Mouse (Mus musculus) layer of hippocampus, adult 2 months (tissue): Measurements from ENCODE around the gene Dok7. TPM values are rescaled to one million over a fixed set of nuclear protein-coding genes. Genes with fewer than 3 reads are reported as not detected.

Source experiments
- DNase-seq, 2 experiments: peaks; one replicate each; pipeline ENCODE4 v3.0.0; 2022; ENCODE audit warnings: low spot score in 2 of 2
- H3K27ac ChIP-seq: fragments of 200-600 bp; 2 replicates; pipeline ENCODE4 v1.8.1; 2022
- H3K4me3 ChIP-seq: fragments of 200-600 bp; 2 replicates; pipeline ENCODE4 v1.8.1; 2022; ENCODE audit warnings: mild to moderate bottlenecking
- CTCF ChIP-seq: fragments of 200-600 bp; conservative IDR thresholded peaks from 2 replicates; pipeline ENCODE4 v1.8.1; 2022; ENCODE audit warnings: antibody characterized with exemption, mild to moderate bottlenecking, moderate library complexity
- total RNA-seq, 2 experiments: library from RNA; stranded (reverse); gene quantifications; 2 replicates each; pipeline ENCODE4 v1.2.3; 2021

The Dok7 gene
- total RNA-seq, 2 experiments from 2014 or later, result 19.5 to 20.0 TPM

GRCm38 (mm10) chr5:35070953-35071352 lies 14.4 kb downstream of the Dok7 start:
- Histone ChIP-seq H3K27ac (peak overlapping the region; percentile 33; the same call in 1 of the 2 replicates), H3K4me3 (no peak overlapping the region)
- no peak for TF ChIP-seq CTCF
- peak in 1 of 2 experiments; percentile 28 for DNase-seq

DNA sequence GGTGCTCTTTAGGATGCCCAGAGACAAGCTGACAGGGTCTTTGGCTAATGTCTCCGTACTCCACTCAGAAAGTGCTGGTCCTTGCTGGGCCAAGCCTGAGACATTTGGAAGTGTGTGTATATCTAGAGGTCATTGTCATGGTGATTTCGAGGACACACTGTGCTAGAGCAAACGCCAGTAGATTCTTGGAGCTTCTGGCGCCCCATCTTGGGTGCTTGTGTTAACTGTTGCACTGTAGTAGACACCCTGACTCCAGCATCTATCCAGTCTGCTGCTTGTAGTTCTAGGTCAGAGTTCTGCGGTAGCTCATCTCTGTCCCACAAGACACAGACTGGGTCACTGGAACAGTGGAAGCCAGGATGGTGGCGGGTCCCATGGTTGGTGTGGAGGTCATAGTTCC lies 15.3 kb downstream of the Dok7 start:
- no peak overlapping the region for H3K4me3 ChIP-seq
- no peak for TF ChIP-seq CTCF
- no peak overlapping the region for H3K27ac ChIP-seq
- no peak for DNase-seq

GRCm38 (mm10) chr5:35073235-35073634 lies 16.7 kb downstream of the Dok7 start:
- Histone ChIP-seq H3K27ac (no peak overlapping the region), H3K4me3 (no peak overlapping the region)
- TF ChIP-seq CTCF, result no peak
- DNase-seq, result no peak

GRCm38 (mm10) chr5:35073992-35074391 lies 17.4 kb downstream of the Dok7 start:
- H3K27ac ChIP-seq, result no peak overlapping the region
- TF ChIP-seq CTCF, result no peak
- no peak for DNase-seq
- H3K4me3 ChIP-seq, result no peak overlapping the region

GRCm38 (mm10) chr5:35076369-35076768 lies 19.8 kb downstream of the Dok7 start:
- TF ChIP-seq CTCF, result no peak
- no peak overlapping the region for H3K4me3 ChIP-seq
- no peak for DNase-seq
- no peak overlapping the region for H3K27ac ChIP-seq

- Histone ChIP-seq H3K27ac (no peak overlapping the region), H3K4me3 (no peak overlapping the region)
- no peak for DNase-seq
- no peak for TF ChIP-seq CTCF
Observed at GRCm38 (mm10) chr5:35079101-35079500, 22.5 kb downstream of the Dok7 start.

- Histone ChIP-seq H3K4me3 (no peak overlapping the region), H3K27ac (peak overlapping the region; percentile 62; the same call in 1 of the 2 replicates)
- no peak for DNase-seq
- no peak for TF ChIP-seq CTCF
Observed at GRCm38 (mm10) chr5:35084913-35085312, 28.3 kb downstream of the Dok7 start.

DNA sequence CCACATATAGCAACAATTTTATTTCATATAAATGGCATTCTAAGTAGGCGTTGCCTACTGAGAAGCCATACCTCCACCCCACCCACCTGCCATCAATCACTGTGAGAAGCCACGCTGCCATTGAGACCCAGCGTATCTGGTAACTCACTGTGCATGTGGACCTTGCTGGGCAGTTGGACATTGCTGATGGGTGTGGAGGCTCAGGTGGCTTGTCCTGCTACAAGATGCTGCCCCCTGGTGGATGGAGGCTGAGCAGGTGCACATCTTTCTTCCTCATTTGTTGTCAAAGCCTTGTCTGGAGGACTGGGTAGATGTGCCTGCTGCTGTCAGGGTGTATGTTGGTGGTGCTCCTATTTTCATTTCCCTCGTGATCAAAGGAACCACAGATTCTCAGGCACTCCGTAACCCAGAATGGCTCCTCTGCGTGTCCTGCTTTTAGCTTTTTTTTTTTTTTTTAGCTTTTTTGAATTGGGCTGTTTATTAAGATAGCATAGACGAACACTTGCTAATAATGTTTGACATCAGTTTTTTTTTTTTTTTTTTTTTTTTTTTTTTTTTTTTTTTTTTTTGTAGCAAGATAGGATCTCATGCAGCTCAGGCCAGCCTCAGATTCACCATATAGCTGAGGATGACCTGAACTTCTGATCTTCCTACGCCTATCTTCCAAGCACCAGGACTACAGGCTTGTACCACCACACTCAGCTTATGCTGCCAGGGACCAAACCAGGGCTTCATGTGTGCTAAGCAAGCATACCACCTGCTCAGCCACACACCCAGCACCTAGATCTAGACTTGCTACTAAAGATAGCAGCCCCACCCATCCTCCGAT lies 32.4 kb downstream of the Dok7 start:
- Histone ChIP-seq H3K27ac (no peak overlapping the region), H3K4me3 (no peak overlapping the region)
- TF ChIP-seq CTCF, result peak; percentile 83
- peak; percentile 52 to 74 for DNase-seq

DNA sequence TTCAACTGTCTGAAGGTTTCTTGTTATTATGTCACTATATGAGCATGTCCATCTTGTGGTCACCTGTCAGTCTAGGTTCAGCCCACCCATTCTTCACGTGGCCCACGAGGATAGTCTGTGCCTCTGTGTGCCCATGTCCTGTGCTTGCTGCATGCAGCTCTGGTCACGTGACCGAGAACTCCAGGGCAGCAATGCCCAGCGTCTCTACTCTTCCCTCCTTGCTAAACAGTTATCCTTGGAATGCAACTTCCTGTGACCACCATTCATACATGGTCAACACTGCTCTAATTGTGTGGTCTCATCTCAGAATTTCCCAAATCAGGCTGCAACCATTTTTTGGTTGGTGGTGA lies 33.0 kb downstream of the Dok7 start:
- H3K4me3 ChIP-seq, result no peak overlapping the region
- no peak overlapping the region for H3K27ac ChIP-seq
- no peak for TF ChIP-seq CTCF
- DNase-seq, result no peak

- no peak for TF ChIP-seq CTCF
- Histone ChIP-seq H3K4me3 (no peak overlapping the region), H3K27ac (no peak overlapping the region)
- no peak for DNase-seq
Observed at GRCm38 (mm10) chr5:35091636-35092035, 35.1 kb downstream of the Dok7 start.

DNA sequence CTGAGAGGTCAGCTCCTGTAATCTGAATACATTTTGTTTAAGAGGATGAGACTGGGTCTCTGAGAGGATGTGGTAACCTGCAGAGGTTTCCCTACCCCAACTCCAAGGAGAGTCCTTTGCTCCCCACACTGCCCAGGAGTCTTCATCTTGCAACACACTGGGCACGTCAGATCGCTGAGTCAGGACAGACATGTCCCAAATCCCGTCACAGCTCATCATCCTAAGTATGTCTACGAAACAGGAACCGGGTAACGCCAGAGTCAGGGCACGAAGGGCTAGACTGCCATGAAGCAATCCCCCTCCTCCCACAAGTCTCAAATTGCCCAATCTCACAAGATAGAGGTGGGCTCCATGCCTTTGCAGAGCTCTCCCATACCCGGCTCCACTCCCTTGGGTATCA lies 46.5 kb downstream of the Dok7 start:
- peak overlapping the region; percentile 86 for H3K4me3 ChIP-seq

DNA sequence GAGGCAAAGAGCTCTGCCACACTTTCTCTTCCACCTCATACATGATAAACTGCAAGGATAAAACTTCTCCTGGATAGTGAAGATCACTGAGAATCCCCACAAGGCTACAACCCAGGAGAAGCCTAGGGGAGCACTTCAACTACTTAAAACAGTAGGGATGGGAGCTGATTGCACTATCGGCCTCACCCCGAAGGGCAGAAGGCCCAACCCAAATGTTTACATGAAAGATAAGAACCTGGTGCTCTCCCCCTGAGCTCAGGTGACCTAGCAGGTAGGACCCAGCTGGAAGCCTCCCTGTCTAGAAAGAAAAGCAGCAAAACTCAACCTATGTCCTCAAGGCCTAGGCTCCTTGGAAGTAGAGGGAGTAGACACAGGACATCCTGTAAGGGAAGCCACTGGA lies 47.0 kb downstream of the Dok7 start:
- Histone ChIP-seq H3K27ac (no peak overlapping the region), H3K4me3 (peak overlapping the region; percentile 86)
- no peak for DNase-seq
- TF ChIP-seq CTCF, result no peak

More for the DNA sequence above, 46.5 kb downstream of the Dok7 start:
- no peak overlapping the region for H3K27ac ChIP-seq
- no peak for TF ChIP-seq CTCF
- no peak for DNase-seq

DNA sequence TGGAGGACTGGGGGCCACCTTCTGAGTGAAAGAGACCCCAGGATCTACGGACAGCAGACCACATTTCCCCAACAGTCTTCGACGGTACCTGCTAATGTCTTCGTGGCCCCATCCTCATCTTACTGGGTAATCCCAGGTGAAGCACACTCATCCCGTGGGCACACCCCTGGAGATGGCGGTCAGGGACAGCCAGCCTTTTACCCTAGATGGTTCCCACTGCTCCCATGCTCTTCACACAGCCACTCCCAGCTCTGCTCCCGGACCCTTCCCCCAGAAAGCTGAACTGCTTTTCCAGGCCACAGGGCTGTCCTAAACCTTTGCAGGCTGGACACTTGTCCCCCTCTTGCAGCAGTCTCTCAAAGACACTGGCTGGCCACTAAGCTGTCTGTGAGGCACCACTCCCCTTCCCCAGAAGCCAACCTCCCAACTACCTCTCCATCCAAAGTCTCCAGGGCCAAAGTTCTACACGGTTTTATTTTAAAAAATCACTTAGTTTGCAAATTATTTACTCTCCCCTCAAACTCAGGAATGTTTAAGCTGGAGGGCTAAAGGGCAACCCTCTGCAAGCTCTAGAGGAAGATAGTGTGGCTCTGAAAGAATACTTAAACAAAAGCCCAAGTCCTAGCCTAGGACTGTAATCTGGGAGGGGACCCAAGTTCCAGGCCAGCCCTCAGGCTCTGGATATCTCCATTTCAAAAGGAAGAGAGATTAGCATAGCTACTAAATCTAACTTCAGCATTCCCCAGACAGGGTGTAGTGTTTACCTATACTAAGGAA lies 47.8 kb downstream of the Dok7 start:
- no peak for DNase-seq
- Histone ChIP-seq H3K27ac (0 out of 2 replicates have a peak overlapping the region, but pooled peaks have one; percentile 84), H3K4me3 (peak overlapping the region; percentile 86)
- TF ChIP-seq CTCF, result no peak
